Mouse (Mus musculus): ENCODE data around the gene Ago1. TPM values are rescaled to one million over a fixed set of nuclear protein-coding genes. Genes with fewer than 3 reads are reported as not detected.

The Ago1 gene
- polyA plus RNA-seq, 1 experiment, result 13.0 TPM

DNA sequence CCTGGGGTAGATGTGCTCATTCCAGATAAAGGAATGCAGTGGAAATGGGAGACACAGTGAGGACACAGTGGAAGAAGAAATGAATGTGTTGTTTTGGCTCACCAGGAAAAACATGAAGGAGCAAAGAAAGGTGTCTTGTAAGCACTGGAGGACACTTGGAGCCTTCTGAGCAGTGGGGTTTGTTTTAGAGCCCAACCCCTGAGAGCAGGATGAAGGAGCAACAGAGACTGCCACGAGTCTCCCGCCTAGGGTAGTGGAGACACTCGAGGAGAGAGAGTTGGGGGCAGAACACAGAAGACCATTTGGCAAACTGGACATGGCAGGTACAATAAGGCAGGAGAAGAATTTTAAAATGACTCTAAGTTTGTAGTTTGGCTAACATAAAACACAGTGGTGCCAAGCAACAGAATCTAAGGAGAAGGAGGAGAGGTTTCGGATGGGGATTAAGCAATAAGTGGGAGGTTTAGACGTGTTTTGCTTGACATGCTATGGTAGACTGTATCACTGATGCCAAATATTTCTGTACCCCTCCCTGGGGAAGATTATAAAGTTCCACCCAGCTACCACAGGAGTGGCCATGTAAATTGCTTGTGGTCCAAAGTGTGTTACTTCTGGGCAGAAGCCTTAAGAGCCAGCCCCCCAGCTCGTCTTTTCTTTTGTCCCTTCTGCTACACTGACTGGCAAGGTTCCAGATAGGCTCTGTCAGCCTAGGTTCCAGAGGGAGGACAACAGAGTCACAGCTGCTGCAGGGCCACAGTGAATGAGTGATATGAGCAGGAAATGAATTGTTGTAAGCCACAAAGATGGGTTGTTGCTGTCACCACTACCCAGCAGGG, 34.0 kb upstream of the Ago1 start:
- 63% methylated on average over 6 of the region's 6 CpGs for whole genome bisulfite sequencing
- no peak for TF ChIP-seq CTCF (IDR thresholded peaks at IDR 0.05; ENCODE audit: extremely low read depth, insufficient read length, insufficient replicate concordance, low read depth, low read length)
- TF ChIP-seq POLR2A (IDR thresholded peaks at IDR 0.05; ENCODE audit: low read depth, low read length), result no peak
- H3K27ac ChIP-seq (ENCODE audit: insufficient read depth, low read depth, low read length), result no peak overlapping the region
- H3K4me3 ChIP-seq (ENCODE audit: low read depth, low read length), result no peak overlapping the region
- H3K27me3 ChIP-seq (ENCODE audit: control insufficient read depth, insufficient read depth, low read length), result no peaks in the 10 kb centered on the region
- H3K4me1 ChIP-seq (ENCODE audit: control insufficient read depth, insufficient read depth, insufficient read length, low read length), result no peaks in the 10 kb centered on the region
- H3K36me3 ChIP-seq (ENCODE audit: control insufficient read depth, insufficient read depth, low read length), result no peaks in the 10 kb centered on the region

DNA sequence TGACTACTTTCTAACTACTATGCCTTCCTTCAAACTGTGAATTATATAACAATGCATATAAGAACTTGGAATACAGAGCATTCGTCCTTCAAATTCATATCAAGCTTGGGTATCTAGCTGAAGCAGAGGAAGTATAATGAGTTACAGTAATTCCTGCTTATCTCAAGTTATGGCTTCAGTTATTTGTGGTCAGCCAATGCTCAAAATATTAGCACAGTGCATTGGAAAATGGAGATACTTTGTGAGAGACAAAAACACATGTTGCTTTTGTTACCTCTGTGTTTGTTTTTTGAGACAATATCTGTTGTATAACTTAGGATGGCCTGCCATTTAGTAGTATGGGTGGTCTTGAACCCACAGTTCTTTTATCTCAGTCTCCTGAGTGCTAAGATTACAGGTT, 30.2 kb upstream of the Ago1 start:
- WGBS, result 46% methylated on average over 1 of the region's 1 CpGs
- Histone ChIP-seq H3K4me1 (ENCODE audit: control insufficient read depth, insufficient read depth, insufficient read length, low read length) (no peaks in the 10 kb centered on the region), H3K27me3 (ENCODE audit: control insufficient read depth, insufficient read depth, low read length) (no peaks in the 10 kb centered on the region), H3K4me3 (ENCODE audit: low read depth, low read length) (no peak overlapping the region), H3K27ac (ENCODE audit: insufficient read depth, low read depth, low read length) (no peak overlapping the region), H3K36me3 (ENCODE audit: control insufficient read depth, insufficient read depth, low read length) (no peaks in the 10 kb centered on the region)
- TF ChIP-seq POLR2A (IDR thresholded peaks at IDR 0.05; ENCODE audit: low read depth, low read length), result no peak

DNA sequence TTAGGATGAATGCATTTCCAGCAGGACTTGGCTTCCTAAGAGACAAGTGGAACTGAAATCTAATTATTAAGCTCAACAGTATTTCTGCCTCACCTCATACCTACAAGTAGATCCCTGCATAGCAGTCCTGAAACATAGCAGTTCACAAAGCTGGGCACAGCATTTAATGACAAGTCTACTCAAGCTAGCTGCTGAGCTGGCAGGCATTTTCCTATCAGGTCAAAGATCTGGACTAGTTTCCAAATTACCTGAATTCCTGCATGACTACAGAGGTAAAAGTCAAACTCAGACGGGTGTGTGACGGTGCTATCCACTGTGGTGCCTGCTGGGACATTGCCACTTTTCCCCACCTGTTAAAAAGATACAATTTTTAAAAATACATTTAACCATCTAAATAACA, 28.6 kb upstream of the Ago1 start:
- H3K27me3 ChIP-seq (ENCODE audit: control insufficient read depth, insufficient read depth, low read length), result no peaks in the 10 kb centered on the region
- TF ChIP-seq POLR2A (IDR thresholded peaks at IDR 0.05; ENCODE audit: low read depth, low read length) (no peak), CTCF (IDR thresholded peaks at IDR 0.05; ENCODE audit: extremely low read depth, insufficient read length, insufficient replicate concordance, low read depth, low read length) (no peak)
- no peak overlapping the region for H3K27ac ChIP-seq (ENCODE audit: insufficient read depth, low read depth, low read length)
- H3K4me1 ChIP-seq (ENCODE audit: control insufficient read depth, insufficient read depth, insufficient read length, low read length), result no peaks in the 10 kb centered on the region
- 50% methylated on average over 2 of the region's 2 CpGs for WGBS
- H3K36me3 ChIP-seq (ENCODE audit: control insufficient read depth, insufficient read depth, low read length), result 0 out of 2 replicates have a peak, but pooled peaks cover 2% of the 10 kb centered on the region
- H3K4me3 ChIP-seq (ENCODE audit: low read depth, low read length), result no peak overlapping the region

DNA sequence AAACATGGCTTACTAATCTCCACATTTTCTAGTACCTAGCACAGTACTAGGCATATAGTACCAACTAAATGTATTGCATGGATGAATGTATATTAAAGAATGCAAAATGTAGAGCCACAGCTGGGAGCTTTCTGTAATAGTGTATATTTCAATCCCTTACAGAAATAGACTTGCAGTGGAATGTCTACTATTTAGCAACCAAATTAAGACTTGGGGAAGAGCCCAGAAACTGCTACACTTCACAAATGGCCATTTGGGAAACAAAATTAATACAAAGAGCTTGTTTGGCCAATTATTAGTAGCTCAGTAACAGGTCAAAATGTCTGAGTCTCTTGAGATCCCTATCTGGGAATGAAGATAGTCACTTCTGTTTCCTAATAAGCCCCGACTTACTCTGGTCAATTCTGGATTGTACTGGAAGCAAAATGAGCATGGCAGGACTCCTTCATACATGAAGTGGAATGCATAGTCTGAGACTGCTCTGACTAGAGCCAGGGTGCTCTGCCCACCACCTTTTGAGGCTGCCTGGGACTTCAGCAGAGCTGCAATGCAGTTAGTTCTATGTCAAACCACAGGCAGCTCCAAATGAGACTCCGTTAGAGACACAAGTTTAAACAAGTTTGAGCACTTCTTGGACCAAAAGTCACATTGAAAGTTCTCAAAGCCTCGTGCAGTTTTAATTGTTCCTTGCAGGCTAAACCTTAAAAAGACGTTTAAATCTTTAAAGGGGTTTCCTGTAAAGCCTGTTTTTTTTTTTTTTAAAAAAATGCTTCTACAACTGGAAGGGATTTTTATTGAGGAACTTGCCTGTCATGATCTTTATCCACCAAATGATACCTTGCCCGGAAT, 27.8 kb upstream of the Ago1 start:
- Histone ChIP-seq H3K4me3 (ENCODE audit: low read depth, low read length) (no peak overlapping the region), H3K36me3 (ENCODE audit: control insufficient read depth, insufficient read depth, low read length) (0 out of 2 replicates have a peak, but pooled peaks cover 2% of the 10 kb centered on the region), H3K27ac (ENCODE audit: insufficient read depth, low read depth, low read length) (no peak overlapping the region), H3K27me3 (ENCODE audit: control insufficient read depth, insufficient read depth, low read length) (no peaks in the 10 kb centered on the region), H3K4me1 (ENCODE audit: control insufficient read depth, insufficient read depth, insufficient read length, low read length) (no peaks in the 10 kb centered on the region)
- WGBS, result 68% methylated on average over 5 of the region's 5 CpGs
- TF ChIP-seq POLR2A (IDR thresholded peaks at IDR 0.05; ENCODE audit: low read depth, low read length) (no peak), CTCF (IDR thresholded peaks at IDR 0.05; ENCODE audit: extremely low read depth, insufficient read length, insufficient replicate concordance, low read depth, low read length) (no peak)

DNA sequence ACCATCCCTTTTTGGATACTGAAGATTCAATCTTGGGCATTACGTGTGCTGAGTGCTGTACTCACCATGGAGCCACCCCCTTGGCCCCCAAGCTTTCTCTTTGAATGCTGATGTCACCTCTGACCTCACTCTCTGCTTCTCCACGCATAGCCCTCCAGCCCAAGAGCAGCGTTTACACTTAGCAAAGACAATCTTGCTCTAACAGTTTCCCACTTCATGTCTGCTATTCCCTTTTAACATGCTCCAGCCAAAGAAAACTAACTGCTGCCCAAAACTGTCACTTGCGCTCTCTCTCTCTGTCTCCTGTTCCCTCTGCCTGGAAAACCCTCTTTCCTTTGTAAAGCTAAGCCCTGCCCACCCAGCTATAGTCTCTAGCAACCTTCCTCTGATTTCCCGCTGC, 27.1 kb upstream of the Ago1 start:
- Histone ChIP-seq H3K27ac (ENCODE audit: insufficient read depth, low read depth, low read length) (no peak overlapping the region; the same call in 1 of the 2 replicates), H3K27me3 (ENCODE audit: control insufficient read depth, insufficient read depth, low read length) (no peaks in the 10 kb centered on the region), H3K36me3 (ENCODE audit: control insufficient read depth, insufficient read depth, low read length) (0 out of 2 replicates have a peak, but pooled peaks cover 2% of the 10 kb centered on the region), H3K4me3 (ENCODE audit: low read depth, low read length) (no peak overlapping the region), H3K4me1 (ENCODE audit: control insufficient read depth, insufficient read depth, insufficient read length, low read length) (no peaks in the 10 kb centered on the region)
- TF ChIP-seq CTCF (IDR thresholded peaks at IDR 0.05; ENCODE audit: extremely low read depth, insufficient read length, insufficient replicate concordance, low read depth, low read length), result no peak
- TF ChIP-seq POLR2A (IDR thresholded peaks at IDR 0.05; ENCODE audit: low read depth, low read length), result no peak
- WGBS, result 62% methylated on average over 5 of the region's 5 CpGs

DNA sequence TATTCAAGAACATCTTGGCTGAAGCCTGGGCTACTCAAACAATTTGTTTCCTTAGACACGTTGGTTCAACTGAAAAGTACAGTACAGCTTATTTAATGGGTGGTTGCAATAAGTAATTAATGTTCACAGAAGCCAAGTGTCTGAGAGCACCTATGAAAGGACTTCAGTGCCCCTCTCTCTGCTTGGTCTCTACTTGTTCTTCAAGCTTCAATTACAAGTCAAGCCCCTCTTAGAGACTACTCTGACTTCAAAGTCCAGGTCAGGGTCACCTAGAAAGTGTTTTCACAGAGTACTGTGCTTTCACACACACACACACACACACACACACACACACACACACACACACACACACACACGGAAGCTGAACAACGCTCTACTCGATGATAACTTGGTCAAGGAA, 25.0 kb upstream of the Ago1 start:
- no peaks in the 10 kb centered on the region for H3K4me1 ChIP-seq (ENCODE audit: control insufficient read depth, insufficient read depth, insufficient read length, low read length)

DNA sequence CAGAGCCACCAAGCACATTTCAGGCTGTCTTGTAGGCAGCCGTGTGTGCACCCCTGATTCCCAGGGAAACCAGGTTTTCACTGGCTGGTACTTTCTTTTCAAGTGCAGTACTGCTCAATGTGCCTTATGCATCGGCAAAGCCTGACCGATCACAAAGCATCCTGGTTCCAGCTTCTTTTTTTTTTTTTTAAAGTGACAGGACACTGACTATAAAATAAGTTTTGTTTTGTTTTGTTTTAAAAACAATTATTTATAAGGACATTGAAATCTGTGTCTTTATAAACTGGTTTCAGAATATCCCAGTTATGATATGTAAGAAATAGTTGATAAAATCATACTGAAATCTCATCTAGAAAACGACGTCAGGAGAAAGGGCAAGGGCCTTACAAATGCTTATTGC, 23.6 kb upstream of the Ago1 start:
- no peak for TF ChIP-seq POLR2A (IDR thresholded peaks at IDR 0.05; ENCODE audit: low read depth, low read length)
- TF ChIP-seq CTCF (IDR thresholded peaks at IDR 0.05; ENCODE audit: extremely low read depth, insufficient read length, insufficient replicate concordance, low read depth, low read length), result no peak
- whole genome bisulfite sequencing, result 65% methylated on average over 5 of the region's 5 CpGs
- H3K27ac ChIP-seq (ENCODE audit: insufficient read depth, low read depth, low read length), result no peak overlapping the region
- no peaks in the 10 kb centered on the region; the same call in 1 of the 2 replicates for H3K27me3 ChIP-seq (ENCODE audit: control insufficient read depth, insufficient read depth, low read length)
- H3K4me3 ChIP-seq (ENCODE audit: low read depth, low read length), result no peak overlapping the region
- H3K4me1 ChIP-seq (ENCODE audit: control insufficient read depth, insufficient read depth, insufficient read length, low read length), result no peaks in the 10 kb centered on the region
- H3K36me3 ChIP-seq (ENCODE audit: control insufficient read depth, insufficient read depth, low read length), result 0 out of 2 replicates have a peak, but pooled peaks cover 2% of the 10 kb centered on the region

More for the DNA sequence above, 25.0 kb upstream of the Ago1 start:
- no peak for TF ChIP-seq CTCF (IDR thresholded peaks at IDR 0.05; ENCODE audit: extremely low read depth, insufficient read length, insufficient replicate concordance, low read depth, low read length)
- TF ChIP-seq POLR2A (IDR thresholded peaks at IDR 0.05; ENCODE audit: low read depth, low read length), result no peak
- no peak overlapping the region for H3K4me3 ChIP-seq (ENCODE audit: low read depth, low read length)
- WGBS, result 77% methylated on average over 4 of the region's 4 CpGs
- 0 out of 2 replicates have a peak, but pooled peaks cover 2% of the 10 kb centered on the region for H3K36me3 ChIP-seq (ENCODE audit: control insufficient read depth, insufficient read depth, low read length)
- H3K27ac ChIP-seq (ENCODE audit: insufficient read depth, low read depth, low read length), result no peak overlapping the region
- H3K27me3 ChIP-seq (ENCODE audit: control insufficient read depth, insufficient read depth, low read length), result no peaks in the 10 kb centered on the region; the same call in 1 of the 2 replicates

Measured in small intestine, adult 2 months (tissue).